Mouse (Mus musculus) left cerebral cortex, postnatal 36 days (tissue): Measurements from ENCODE around the gene Ptpn13. TPM values are rescaled to one million over a fixed set of nuclear protein-coding genes. Genes with fewer than 3 reads are reported as not detected.

Experiments
- DNase-seq, 2 experiments: peaks; one replicate each; pipeline ENCODE4 v3.0.0; 2021 to 2022; ENCODE audit warnings: low spot score in 2 of 2, mixed read lengths in 1 of 2
- intact Hi-C: fragments of 180-260 bp; cut with DNase I; formaldehyde crosslinking; loops from one replicate; pipeline ENCODE4 v1.15.1; 2025
- total RNA-seq, 2 experiments: library from RNA; stranded (reverse); gene quantifications; 2 replicates each; pipeline ENCODE4 v1.2.3; 2021

The Ptpn13 gene
- total RNA-seq: 10 to 100 TPM in 1 of 2 experiments, 1 to 10 TPM in 1; 8.3 to 11.6 TPM

DNA sequence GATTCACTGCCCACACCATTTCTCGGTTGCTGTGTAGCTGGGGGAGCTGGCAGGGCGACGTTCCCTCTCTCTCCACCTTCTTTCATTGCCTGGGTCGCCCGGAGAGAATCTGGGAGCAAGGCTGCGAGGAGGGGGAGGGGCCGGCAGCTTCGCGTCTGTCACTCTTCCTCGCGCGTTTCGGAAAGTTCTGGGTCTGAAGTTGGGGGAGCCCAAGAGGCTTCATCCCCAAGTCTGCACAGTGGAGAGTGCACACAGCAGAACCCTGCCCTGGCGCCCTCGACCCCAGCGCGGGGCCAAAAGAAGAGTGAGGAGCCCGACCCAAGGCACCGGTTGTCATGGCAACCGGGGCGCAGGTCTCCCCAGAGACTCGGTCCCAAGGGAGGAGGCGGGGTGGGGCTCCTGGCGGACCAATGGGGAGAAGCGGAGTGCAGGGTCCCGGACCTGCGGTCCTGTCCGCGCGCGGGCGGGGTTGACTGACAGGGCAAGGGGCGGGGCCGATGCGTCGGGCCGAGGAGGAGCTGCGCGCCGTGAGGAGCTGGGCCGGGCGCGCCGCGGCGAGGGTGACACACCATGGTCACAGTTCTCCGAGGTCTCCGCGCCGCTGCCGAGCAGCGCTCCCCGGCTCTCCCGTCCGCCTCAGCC lies at the start of gene Ptpn13:
Ptpn13 (plus strand) TSS at position 515 of the 642 bp plus-strand sequence.
- intact Hi-C loops: loop anchor here (5.0 kb wide), 1 partner anchor 62 kb away; no protein-coding TSS in a partner anchor
- peak; percentile 84 for DNase-seq

DNA sequence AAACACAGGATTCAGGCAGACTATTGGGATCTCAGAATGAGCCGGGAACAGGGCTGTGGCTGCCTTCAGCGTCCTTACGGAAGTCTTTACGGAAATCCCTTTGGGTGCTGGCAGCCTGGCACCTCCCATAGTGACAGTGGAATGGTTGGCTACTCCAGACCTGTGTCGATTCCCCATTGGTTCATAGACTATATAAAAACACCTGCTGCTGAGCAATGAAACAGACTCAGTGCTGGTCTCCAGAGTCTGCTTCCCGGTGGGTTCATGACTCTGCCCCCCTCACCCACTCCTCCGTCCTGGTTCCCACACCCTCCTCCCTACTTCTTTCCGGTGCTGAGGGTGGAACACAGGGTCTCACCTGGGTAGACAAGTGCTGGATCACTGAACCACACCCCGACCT lies 49.8 kb upstream of the Ptpn13 start:
- intact Hi-C loops: no loop called here
- DNase-seq: no peak

DNA sequence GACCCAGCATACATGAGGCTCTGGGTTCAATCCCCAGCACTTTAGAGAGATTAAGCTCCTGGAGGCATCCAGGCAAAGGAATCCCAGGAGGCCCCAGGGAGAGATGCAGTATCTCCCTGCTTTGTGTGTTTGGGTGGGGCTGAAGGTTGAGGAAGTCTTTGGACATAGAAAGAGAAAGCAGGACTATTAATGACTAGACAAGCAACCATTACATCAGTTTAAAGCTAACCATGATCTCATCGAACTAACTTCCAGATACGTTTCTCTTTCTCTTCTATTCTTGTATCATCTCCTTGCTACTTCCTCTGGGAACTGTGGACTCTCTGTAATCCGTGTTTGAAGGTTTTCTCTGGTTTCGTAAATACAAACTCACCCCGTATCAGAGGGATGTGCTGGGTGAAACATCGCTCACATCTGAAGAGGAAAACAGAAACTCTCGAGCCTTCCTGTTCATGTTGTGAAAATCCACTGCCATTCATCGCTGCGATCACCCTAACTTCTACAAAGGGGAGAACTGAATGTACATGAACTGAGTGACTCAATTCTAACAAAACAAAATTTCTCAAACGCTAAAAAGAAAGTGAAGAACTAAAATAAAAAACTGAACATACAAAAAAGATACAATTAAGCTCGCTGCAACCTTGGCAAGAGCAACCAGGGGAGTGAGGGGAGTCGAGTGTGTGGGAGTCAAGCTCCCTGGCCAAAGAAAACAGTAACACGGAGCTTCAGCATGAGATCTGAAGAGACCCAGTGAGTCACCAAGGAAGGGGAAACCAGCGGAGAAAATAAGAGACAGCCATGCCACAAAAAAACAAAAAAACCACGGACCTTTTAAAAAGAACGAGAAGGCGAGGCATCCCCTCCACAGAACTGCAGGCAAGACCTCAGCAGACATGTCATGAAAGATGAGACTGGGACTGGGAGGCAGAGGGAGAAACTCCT lies 48.4 kb upstream of the Ptpn13 start:
- no peak for DNase-seq
- intact Hi-C loops: no loop called here

DNA sequence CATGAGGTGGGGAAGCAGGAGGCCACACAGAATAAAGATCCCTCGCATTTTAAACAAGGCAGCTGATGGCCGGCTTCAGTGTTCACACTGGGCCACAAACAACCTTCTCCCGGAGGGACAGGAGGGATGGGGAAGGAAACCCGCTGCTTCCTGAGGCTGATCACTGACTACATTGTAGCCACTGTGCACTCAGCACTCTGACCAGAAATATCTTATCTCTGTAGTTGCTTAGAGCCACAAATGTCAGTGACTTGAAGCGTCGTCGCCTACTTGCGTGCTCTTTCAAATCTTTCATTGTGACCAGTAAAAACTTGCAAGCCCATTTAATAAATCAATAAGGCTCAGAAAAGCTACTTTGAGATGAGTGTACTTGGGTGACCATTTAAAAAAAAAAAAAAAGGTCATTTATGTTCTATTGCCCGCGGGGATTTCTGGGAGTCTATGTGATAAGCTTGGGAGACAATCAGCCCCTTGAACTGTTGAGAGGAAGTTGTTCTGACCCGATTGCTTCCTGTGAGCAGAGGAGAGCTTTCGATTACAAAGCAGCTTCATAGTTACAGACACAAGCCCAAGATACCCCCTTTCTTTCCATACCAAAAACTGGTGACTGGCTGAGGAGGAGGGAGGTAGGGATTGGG lies 47.4 kb upstream of the Ptpn13 start:
- intact Hi-C loops: no loop called here
- no peak for DNase-seq

DNA sequence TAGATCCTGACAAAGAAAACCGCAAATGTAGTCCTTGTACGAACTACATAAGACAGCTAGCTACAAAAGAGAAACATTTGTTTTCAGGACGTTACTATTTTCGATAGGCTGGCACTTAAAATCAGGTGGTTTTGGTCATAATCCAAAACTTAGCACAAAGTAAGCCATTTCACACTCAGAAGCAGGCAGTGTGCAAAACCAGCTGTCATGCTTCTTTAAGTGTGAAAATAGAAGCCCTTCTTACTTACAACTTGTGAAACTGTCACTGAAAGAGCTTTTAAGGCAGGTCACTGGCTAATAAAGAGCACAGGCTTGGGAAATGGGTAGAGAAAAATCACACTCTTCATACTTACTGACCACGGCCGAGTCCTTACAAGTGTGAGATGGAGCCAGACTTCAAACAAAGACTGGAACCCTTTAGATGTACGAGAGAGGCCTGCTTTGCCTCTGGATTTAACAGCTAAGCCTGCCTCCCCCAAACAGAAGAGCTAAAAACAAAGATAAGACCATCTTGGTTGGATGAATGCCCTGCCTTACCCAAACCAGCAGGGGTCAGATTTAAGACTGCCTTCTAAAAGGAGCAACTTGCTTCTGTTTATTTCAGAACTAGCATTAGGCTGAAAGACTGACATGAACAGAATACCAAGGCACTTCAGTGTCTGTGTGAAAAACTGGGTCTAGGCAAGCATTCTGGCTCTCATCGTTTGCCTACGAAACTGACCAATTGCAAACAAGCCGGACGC lies 44.0 kb upstream of the Ptpn13 start:
- no peak for DNase-seq
- intact Hi-C loops: no loop called here

DNA sequence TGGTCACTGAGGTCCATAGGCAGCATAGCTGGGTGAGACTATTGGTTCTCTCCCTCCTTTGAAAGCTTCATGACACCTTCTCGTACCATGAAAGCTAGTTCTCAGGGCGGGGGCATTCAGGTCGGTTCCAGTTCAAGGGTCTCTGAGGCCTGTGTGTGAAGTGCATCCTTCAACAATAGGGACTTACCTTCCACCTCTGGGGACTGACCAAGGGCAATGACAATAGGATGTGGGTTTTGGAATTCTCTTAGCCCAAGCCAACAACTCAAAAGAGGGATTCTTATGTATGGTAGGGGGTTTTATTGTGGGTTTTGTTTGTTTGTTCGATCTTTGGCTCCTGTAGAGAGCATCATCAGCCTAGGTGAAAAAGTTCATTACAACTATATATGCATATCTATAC lies 42.0 kb upstream of the Ptpn13 start:
- intact Hi-C loops: no loop called here
- no peak for DNase-seq

DNA sequence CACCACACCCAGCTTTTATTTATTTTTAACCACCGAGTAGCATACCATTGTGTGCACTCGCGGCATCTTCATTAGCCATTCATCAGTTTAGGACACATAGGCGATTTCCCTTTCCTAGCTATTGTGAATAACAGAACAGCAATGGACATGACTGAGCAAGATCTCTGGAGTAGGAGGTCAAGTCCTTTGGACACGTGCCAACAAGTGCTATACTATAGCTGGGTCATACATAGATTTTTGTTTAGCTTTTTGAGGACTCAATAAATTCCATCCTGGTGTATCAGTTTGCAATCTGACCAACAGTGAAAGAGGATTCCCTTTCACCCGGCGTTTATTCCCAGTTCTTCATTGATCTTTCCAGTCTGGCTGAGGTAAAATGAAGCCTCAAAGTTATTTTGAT lies 41.0 kb upstream of the Ptpn13 start:
- no peak for DNase-seq
- intact Hi-C loops: no loop called here

DNA sequence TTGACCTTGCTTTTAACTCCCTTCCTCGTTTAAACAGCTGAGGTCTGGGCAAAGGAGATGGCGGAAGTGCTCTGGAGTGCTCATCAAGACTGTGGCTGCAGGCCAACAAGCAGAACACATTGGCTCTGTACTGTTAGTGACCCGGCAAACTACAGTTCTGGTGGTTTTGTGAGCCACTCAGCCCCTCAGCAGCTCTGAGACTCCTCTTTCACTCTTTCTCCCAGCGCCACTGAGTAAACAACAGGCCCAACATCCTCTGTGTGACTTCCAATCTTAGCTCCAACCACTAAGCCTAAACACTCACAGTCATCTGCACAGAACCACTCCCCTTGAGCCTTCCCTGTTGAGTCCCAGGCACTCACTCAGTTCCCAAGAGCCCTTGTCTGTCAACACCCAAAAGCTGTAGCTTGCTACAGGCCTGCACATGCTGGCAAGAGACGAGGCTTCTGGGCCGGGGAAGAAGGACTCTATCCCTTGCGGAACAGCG lies 37.4 kb upstream of the Ptpn13 start:
- no peak for DNase-seq
- intact Hi-C loops: no loop called here

DNA sequence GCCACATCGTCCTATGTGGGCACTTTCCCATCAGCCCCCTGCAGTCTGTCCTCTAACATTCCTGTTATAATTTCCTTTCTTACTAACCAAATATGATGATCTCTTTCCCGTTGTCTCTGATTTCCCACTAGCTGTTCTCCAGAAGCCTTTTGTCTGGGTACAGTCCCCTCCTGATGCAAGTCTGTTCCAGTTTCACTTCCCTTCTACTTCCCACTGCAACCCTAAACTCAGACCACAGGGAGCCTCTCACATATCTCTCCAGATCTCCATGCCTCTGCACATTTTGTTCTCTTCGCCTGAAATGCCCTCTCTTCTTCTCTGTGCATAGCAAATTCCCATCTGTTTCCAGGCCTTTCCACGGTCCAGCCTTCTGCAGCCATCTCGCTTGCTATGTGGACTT lies 35.6 kb upstream of the Ptpn13 start:
- intact Hi-C loops: no loop called here
- DNase-seq: no peak

DNA sequence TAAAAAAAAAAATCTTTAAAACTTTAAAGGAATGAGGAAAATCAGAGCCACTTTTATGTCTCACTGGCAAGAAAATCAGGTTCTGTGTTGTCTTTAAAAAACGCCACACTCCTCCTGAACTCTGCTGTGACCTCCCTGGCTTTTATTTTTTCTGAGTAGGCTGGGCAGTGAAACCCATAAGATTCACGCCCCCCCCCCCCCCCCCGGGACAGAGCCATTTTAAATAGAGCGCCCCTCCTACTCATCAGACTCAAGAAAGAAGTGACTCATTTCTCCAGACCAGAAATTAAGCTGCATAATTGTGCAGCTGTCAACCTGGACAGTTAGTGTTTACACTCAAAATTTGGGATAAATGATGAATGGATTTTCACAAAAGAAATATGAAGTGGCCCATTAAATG lies 31.8 kb upstream of the Ptpn13 start:
- no peak for DNase-seq
- intact Hi-C loops: no loop called here

DNA sequence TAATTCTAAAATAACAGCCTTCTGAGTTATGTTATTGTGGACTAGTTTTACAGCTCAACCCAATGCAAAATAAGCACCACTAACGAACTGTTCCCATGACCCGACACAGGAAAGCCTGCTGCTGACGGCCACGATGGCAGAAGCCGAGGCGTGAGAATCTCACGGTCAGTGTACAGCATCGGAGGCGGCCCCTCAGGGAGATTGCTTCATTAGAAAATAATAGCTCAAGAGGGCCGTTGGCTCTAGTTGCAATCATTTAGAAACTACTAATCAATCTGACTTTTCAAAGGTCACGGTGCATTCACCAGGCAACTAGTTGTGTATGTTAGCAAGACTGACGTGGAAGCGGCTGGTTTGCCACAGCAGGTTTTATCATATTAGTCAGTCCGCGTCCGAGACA lies 31.2 kb upstream of the Ptpn13 start:
- DNase-seq: no peak
- intact Hi-C loops: no loop called here

DNA sequence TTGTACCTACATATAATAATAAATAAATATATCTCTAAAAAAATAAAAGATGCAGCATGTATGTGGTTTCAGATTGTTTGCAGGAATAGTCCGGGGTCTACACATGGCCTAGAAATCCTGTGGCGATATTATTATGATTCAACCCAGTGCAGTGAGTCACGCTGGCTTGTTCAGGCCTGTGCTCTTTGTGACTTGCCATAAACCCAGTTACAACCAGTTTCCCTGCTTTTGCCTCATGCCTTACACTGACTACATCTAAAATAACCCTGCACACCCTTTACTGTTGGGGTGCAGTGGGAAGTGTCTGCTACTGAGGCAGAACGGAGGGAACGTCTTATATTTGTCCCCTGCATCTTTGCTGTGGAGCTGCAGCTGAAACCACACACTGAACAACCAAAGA lies 29.3 kb upstream of the Ptpn13 start:
- DNase-seq: no peak
- intact Hi-C loops: no loop called here

DNA sequence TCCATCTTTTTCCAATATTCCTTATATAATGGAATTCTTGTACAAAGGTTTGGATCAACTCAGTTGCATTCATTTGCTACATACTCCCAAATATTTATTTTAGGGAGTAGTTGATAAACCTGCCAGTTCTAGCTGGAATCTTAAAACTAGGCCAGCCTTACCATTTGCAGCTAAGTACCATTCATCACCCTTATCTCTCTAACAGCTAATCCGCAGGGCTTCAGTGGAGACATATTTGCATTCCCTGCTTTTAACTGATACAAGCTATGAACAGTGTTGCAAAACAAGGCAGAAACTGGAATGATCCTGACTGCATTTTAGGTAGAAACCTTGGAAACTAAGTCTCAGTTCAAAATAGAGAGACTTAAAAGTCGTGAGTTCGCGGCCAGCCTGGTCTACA lies 27.6 kb upstream of the Ptpn13 start:
- intact Hi-C loops: no loop called here
- no peak for DNase-seq

DNA sequence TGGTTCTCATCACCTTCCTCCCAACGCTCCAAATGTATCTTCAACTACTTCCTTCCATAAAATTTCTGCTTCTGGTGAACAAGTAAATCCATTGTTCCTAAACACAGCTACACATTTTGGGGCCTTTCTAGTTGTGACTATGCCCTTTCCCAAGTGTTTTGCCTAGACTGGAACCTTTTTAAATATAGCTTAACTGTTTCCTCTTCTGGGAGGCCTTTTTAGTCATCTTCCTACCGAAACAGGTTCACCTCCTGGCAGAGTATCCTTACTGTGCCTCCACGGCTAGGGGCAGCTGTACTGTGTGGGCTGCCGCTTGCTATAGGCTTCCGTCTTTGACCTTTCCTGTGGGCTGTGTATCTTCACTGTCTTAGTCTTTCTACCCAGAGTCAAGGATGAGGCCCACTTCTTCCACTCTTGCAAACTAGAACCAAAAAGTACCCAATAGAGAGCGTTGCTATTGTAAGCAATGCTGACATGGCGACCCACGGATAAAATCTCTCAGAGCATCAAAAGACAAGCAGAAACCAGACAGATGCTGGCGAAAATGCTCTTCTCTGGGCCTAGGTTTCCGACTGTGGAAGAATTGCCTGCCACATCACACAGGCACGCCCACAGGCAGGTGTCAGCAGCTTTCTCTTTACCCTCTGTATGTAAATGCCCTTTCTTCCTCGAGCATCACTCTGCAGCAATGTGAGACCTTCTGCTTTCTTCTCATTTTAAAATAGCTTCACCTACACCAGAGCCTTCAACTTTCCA lies 20.6 kb upstream of the Ptpn13 start:
- DNase-seq: no peak
- intact Hi-C loops: no loop called here

DNA sequence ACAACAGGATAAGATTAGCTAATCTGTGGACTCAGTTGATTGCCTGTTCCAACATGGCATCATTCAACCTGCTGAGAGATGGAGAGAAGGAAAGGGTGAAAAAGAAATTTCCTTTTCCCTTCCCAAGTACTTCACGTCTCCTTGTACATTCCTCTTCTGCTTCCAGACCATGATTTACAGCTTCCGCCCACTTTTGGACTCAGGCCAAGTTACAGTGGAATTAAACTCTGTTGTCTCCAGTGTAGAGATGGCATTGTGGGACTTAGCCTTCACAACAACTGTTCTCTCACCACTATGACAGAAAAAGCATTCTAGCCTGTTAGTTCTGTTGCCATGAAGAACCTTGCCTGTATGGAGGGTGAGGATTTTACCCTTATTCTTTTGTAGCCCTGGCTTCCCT lies 19.1 kb upstream of the Ptpn13 start:
- no peak for DNase-seq
- intact Hi-C loops: no loop called here

DNA sequence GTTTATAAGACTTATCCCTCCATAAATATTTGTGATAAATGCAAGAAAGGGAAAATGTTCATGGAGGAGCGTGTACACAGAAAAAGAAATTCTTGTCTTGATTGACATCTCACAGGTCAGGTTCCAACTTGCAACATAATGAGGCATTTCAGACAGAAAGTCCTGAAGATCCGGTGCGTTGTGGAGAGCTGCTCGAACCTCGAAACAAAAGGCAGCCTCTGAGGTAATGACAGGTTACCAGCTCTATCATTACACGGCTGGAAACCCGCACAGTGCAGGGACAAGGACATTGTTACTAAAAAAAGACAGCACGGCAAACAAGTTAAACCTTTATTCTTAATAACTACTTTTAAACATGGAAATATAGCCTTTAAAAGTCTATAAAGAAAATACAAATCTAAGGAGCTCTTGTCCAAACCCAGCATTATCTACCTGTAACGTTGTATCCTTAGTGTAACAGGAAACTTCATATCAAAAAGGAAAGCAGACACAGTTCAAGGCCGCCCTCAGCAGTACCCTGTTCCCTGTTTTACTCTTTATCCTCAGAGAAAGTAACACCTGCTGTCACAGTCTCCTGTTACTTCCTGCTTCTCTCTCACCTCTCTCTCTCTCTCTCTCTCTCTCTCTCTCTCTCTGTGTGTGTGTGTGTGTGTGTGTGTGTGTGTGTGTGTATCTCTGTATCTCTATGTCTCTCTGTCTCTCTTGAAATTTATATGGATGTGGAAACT lies 12.8 kb upstream of the Ptpn13 start:
- intact Hi-C loops: no loop called here
- DNase-seq: no peak

DNA sequence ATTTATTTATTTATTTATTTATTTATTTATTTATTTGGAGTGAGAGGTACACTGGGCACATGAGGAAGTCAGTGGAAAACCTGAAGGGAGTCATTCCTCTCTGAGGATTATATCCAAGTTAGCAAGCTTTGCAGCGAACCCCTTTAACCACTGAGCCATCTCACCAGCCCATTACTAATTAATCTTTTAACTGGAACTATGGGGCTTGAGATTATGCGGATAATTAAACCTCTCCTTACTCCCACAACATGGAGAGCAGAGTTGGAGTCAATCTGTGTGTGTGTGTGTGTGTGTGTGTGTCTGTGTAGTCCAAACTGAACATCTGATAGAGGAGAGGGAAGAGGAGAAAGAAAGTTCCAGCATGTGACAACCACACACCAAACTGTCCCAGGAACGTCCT lies 10.4 kb upstream of the Ptpn13 start:
- no peak for DNase-seq
- intact Hi-C loops: no loop called here

DNA sequence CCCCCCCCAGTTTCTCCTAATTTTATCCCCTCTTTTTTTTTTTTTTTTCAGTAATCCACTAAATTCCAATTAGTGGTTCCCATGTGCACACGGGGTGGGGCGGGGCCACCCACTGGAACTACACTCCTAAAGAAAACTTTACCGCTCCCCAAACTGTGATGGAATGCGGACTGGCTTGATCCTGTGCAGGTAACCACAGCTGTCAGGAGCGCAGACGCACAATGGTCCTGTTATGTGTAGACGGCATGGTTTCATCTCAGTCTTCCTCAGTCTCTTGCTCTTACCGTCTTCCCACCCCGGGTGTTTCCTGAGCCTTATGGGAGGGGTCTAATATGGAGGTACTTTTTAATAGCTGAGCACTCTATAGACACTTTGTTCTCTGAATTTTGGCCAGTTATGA lies 7.0 kb upstream of the Ptpn13 start:
- intact Hi-C loops: no loop called here
- no peak for DNase-seq

DNA sequence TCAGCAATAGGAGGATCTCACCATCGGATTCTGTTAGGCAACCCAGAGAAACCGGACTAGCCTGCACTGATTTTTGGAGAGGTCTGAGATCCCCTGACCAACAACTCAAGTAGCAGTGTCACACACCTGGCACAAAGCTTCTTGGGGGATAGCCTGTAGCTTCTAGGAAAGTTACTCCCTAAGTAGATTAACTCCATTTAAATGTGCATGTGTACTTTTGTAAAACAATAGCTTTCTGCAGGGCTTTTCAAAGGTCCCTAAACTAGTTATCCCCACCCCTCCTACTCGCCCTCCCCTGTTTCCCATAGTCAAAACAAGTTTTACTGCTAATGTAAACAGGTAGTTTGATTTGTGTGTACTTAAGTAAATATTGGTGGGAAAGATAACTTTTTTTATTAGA lies 6.1 kb upstream of the Ptpn13 start:
- no peak for DNase-seq

More for the DNA sequence above, 6.1 kb upstream of the Ptpn13 start:
- intact Hi-C loops: no loop called here
